Mouse (Mus musculus) CH12F3 (cell line): ENCODE measurements around the gene Dctd.
"Not testable (repeated sequence)": the region's sequence is repeated elsewhere in the genome, so short reads cannot be mapped to it uniquely, and the experiment has no call there.

Source experiments
- in situ Hi-C: fragments of 300-500 bp; cut with MboI; formaldehyde crosslinking; loops from 2 replicates; pipeline ENCODE4 v1.14.3; 2020; ENCODE audit warnings: low sequenced_read_pairs

Dctd gene

GRCm38 (mm10) chr8:48141023-48141422 lies 42.1 kb downstream of the Dctd start:
- in situ Hi-C loops = no loop called here

DNA sequence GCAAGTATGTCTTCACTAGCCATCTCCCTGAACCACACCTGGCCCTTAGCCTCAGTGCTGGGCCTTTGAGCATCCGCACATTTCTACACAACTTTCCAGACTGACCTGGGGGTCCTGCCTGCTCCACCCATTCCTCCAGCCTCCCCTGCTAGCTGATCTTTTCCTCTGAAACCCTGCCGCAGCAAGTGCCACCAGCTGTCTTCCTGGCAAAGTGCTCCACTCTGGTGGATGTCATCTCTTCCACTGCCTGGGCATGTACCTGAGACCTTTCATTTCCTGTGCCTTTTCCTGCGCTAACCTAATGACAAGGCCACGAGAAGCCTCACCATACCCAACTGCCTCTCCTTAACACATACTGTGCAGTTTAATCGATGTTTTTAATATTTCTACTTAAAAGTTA lies 46.9 kb downstream of the Dctd start:
- in situ Hi-C loops = no loop called here

GRCm38 (mm10) chr8:48146449-48146848 lies 47.6 kb downstream of the Dctd start:
- in situ Hi-C loops = no loop called here

DNA sequence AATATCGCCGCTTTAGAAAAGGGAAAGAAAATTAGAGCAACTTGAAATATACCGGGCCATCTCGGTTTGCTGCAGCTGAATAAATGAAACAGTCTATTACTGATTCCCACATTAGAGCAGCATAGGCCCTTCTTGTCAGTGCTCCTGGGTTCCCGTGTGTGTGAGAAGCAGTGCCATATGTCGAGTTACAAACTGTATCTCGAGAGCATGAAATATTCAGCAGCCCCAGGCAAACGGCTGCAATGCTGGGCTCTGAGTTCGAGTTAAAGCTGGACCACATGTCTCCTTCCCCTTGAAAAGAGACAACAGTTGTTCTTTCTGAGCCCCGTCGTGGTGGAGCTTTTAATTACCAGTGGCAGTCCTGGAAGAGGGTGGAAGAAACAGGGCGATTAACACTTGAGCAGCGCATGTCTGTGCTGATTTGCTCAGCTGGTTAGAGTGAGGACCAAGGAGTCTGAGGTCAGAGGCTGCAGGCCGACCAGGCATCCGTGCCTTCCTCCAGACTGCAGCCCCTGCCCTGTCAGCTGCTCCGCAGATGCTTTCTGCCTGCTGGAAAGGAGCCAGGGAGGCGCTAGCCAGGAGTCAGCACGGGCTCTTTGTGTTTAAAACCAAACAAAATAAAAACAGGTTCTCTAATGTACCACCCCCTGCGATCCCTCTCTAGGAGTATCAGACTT lies 53.3 kb downstream of the Dctd start:
- in situ Hi-C loops = no loop called here

DNA sequence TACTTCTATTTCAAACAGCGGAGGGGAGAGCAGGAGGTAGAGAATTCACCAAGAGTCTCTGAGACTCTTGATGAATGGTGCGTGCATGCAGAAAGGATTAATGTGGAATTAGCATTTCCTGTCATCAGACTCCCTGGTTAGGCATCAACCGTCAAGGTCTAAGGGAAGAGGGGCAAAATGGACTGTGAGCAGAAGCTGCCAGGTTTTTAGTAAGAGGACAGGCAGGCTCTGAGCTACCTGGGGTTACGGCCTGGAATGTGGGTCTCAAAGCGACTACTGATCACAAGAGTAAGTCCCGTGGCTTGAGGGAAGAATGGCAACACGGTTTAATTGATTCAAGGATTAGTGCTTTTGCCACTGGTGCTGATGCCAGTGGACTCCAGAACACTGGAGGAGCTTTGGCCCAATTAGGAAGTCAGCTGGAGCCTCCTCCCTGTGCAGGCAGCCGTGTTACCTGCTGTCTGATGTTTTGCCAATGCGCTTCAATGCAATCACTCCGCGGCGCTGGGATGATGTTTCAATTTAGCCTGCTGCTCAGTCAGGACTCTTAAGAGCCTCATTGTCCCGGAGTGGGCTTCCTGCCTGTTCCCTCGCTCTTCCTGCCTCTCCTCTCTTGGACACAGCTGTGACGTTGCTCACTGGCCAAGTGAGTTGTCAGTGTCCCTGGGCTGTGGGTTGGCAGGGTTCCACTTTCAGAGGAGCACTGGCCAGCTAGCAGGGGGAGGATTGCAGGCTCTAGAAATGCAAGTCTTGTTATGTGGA lies 54.6 kb downstream of the Dctd start:
- in situ Hi-C loops = no loop called here

GRCm38 (mm10) chr8:48157718-48158117 lies 58.8 kb downstream of the Dctd start:
- in situ Hi-C loops = no loop called here

GRCm38 (mm10) chr8:48158560-48159217 lies 59.8 kb downstream of the Dctd start:
- in situ Hi-C loops = no loop called here

DNA sequence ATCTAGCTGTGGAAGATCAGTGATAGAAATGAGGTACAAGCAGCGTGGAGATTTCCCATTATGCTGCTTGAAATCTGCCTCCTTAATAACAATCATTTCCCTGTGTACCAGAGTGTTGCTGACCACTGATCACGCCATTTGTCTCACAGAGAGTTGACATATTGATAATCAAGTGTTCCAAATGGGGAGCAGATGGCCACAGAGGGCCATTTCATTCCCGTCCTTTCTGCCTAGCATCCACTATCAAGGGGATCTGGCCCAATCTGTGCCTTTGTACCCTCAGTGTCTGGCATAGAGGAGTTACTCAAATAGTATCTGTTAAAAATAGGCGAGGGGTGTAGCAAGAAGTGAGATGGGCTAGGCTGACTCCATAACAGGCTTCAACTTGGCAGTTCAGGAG lies 78.5 kb downstream of the Dctd start:
- in situ Hi-C loops = no loop called here

DNA sequence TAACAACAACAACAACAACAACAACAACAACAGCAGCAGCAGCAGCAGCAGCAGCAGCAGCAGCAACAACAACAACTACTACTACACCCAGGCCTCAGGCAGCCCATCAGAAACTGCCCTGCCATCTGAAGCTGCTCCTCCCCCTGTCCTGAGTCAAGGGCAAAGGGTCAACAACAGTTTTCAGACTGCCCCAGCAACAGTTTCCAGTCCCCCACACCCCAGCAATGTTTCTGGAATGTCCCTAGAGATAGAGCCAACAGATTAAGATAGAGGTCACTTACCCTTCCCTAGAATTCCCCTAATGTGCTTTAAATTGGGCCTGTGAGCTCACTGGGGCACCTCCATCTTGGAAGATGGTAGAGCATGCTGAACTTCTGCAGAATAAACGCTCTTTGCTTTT lies 79.0 kb downstream of the Dctd start:
- in situ Hi-C loops = no loop called here

DNA sequence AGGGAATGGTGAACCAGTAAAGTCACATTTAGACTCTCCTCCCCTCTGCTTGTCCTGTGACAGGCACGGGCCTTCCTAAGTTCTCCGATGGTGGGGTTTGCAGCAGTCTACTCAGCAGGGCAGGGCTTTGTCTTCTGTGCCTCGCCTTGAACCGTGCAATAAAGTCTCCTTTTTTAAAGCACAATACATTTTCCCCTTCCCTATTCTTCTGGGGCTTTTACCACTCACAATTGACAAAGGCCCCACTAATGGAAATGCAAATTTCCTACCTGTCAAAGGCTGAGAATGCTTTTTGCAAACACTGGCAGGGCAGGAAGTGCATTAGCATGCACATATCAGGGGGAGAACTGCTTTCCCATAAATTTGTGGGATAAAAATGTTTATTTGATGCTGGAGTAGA lies 80.1 kb downstream of the Dctd start:
- in situ Hi-C loops = no loop called here

GRCm38 (mm10) chr8:48180146-48180545 lies 81.3 kb downstream of the Dctd start:
- in situ Hi-C loops = not testable (repeated sequence)

DNA sequence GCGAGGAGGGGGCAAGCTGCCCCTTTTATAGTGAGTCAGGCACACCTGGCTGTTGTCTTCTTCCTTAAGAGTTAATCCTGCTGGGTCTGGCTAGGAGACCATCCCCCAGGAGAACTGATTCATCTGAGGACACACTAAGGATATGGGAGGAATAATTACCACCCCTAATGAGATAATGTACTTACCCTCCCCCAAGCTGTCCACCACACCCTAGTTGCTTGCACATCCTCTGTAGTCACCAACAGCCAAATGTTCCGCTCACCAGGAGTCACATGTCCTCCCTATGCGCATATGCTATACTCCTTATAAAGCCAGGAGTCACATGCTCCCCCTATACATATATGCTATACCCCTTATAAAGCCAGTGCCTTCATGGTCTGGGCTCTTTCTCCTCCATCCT lies 82.1 kb downstream of the Dctd start:
- in situ Hi-C loops = no loop called here

DNA sequence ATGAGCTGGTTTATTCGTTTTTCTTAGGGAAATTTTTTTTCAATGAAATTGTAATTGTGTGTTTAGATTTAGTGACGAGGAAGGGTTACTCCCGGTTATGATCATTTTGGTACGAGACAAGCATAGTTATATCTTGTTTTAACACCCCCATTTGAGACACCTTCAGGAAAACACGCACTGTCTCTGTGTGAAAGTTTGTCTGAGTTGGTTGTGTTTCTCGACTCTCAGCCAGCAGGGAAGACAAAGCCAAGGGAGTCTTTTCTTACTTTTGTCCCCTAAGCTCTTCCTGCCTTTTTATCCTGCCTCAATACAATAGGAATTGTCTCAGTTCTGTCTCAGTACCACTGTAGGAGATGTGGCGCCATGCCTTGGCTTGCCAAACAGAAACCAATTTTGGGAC lies 84.9 kb downstream of the Dctd start:
- in situ Hi-C loops = no loop called here

- in situ Hi-C loops = no loop called here
Measured at GRCm38 (mm10) chr8:48188586-48188985, 89.7 kb downstream of the Dctd start.

DNA sequence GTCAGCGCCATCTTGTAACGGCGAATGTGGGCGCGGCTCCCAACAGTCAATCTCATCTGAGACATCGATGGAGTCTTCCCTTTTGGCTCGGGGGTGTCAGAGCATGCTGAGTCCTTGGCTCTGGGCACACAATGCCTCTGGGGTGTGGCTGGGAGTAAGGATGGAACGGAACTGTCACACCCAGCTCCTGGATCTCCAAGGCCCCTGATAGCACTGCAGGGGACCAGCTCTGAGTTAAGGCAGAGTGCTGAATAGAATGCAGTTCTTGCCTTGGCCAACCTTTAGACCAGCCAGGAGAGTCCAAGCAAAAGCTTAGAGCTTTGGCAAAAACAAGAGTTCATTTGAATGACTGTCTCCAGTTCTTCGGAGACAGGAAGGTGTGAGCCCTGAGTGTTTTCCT lies 97.1 kb downstream of the Dctd start:
- in situ Hi-C loops = no loop called here

DNA sequence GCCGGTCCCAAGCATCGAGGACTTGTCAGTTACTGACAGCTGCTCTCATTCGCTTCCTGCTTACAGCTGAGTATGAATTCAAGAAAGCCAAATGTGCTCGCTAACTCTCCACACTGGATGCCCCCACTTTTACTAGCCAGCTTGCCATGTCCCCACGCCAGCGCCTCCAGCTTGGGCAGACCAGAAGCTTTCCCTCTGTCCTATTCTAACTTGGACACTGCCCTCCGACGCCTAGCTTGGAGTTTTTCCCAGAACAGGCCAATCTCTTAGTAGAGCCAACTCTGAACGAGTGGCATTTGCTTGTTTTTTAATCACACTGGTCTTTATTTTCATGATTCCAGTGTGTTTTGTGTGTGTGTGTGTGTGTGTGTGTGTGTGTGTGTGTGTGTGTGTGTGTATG lies 100.3 kb downstream of the Dctd start:
- in situ Hi-C loops = no loop called here

DNA sequence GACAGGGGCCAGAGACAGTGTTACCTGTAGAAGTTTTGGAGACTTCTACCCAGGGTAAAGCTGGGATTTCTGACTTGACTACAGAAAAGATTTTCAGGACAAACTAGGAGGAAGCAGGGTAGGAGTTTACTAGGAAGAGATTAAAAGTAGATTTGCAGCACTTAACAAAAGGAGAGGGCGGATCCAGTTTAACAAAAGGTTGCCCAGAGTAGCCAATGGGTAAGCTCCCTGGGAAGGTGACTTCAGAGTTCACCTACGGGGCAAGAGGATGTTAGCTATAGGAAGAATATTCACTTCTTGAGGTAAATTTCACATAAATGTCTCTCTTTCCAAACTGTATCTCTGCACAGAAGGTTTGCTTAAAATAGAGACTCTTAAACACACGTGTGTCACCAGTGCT lies 103.7 kb downstream of the Dctd start:
- in situ Hi-C loops = loop anchor here (25.0 kb wide), 1 partner anchor 810 kb away; no protein-coding TSS in a partner anchor
